Mouse (Mus musculus) kidney, postnatal 0 days (tissue): ENCODE results near the gene Tbc1d1. TPM values are rescaled to one million over a fixed set of nuclear protein-coding genes. Genes with fewer than 3 reads are reported as not detected.
"Not testable (repeated sequence)": the region's sequence is repeated elsewhere in the genome, so short reads cannot be mapped to it uniquely, and the experiment has no call there.

ENCODE experiments used
- ATAC-seq: fragments of 200-750 bp; cut with Nextera tagmentation; replicated peaks from 2 replicates; pipeline ENCODE4 v1.8.0; 2017; ENCODE audit warnings: low read depth, moderate number of reproducible peaks, moderate TSS enrichment, moderate library complexity; ENCODE audit not compliant: low FRiP score
- DNase-seq: peaks from one replicate; pipeline ENCODE4 v3.0.0-alpha.2; 2016; ENCODE audit warnings: low spot score
- H3K27ac ChIP-seq: fragments of 300-500 bp; sonication (generic); 2 replicates; pipeline ENCODE4 v1.5.1; 2014; ENCODE audit warnings: mild to moderate bottlenecking
- H3K27me3 ChIP-seq: fragments of 300-500 bp; sonication (generic); 2 replicates; pipeline ENCODE4 v1.6.1; 2014; ENCODE audit warnings: low read length, mixed read lengths; ENCODE audit not compliant: insufficient read depth
- H3K36me3 ChIP-seq: fragments of 300-500 bp; sonication (generic); 2 replicates; pipeline ENCODE4 v1.6.1; 2014; ENCODE audit warnings: low read length, mixed read lengths; ENCODE audit not compliant: insufficient read depth
- H3K4me1 ChIP-seq: fragments of 300-500 bp; sonication (generic); replicated peaks from 2 replicates; pipeline ENCODE4 v1.6.1; 2014; ENCODE audit warnings: antibody characterized with exemption, low read length, mixed read lengths; ENCODE audit not compliant: insufficient read depth
- H3K4me2 ChIP-seq: fragments of 300-500 bp; sonication (generic); 2 replicates; pipeline ENCODE4 v1.6.1; 2014; ENCODE audit warnings: mild to moderate bottlenecking, low read length, moderate library complexity, mixed read lengths
- H3K4me3 ChIP-seq: fragments of 300-500 bp; sonication (generic); replicated peaks from 2 replicates; pipeline ENCODE4 v1.5.1; 2014; ENCODE audit warnings: low read depth, low read length
- H3K9ac ChIP-seq: fragments of 300-500 bp; sonication (generic); 2 replicates; pipeline ENCODE4 v1.6.1; 2014; ENCODE audit warnings: low read depth, low read length
- H3K9me3 ChIP-seq: fragments of 300-500 bp; sonication (generic); replicated peaks from 2 replicates; pipeline ENCODE4 v1.6.1; 2016; ENCODE audit warnings: low read length, inconsistent platforms, mixed read lengths
- CTCF ChIP-seq: IDR thresholded peaks from 2 replicates; pipeline ENCODE4 v1.5.1; 2016; ENCODE audit warnings: antibody characterized with exemption, low read depth, mild to moderate bottlenecking, moderate library complexity
- WGBS: fragments of 180-500 bp; shearing (Covaris S2); extraction: QIAGEN DNeasy Blood & Tissue Kit; methylation state at CpG from one replicate; pipeline ENCODE4 v1.1.7; 2014; 5-methylcytosine and 5-hydroxymethylcytosine counted together
- polyA plus RNA-seq: library from polyadenylated mRNA; unstranded; fragments of >200 nt; fragmentation: Nextera tagmentation; extraction: Ambion mirVana; gene quantifications from 2 replicates; pipeline ENCODE4 v1.2.1, GENCODE M21; 2015

The Tbc1d1 gene
- polyA plus RNA-seq, 1 experiment from 2014 or later, result 26.2 TPM

DNA sequence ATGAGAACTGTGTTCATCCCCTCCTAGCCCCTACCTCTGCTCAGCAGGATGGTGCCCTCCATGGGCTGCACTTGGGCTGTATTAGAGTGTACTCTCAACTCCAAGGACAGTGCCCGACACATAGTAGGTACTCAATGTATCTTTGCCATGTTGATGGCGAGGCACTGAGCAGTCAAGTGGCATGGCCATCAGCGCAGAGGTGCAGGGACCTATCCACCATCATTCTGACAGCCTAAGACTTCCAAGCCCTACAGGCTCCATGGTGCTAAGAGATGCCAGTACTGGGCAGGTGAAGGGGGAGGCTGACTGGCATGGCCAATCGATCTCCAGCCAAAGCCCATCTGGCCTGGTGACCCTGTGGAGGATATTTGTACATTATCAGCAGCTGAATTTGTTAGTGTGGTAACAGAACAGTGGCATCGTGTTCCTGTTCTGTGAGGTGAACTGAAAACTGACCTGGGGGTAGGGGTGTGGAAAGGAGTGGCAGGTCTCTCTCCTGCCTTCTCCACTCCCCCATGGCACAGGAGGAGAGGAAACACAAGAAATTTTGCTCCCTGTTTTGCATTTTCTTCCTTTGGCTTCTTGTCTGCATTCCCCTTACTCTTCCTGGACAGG lies 169.7 kb downstream of the Tbc1d1 start:
- H3K36me3 ChIP-seq, result peaks cover 13% of the 10 kb centered on the region; the same call in 1 of the 2 replicates
- H3K4me1 ChIP-seq, result peaks cover 18% of the 10 kb centered on the region
- peak overlapping the region; percentile 57 for H3K27ac ChIP-seq
- H3K27me3 ChIP-seq, result no peaks in the 10 kb centered on the region
- no peak for TF ChIP-seq CTCF
- H3K9me3 ChIP-seq, result no peaks in the 10 kb centered on the region
- DNase-seq, result no peak
- H3K4me2 ChIP-seq, result no peak overlapping the region
- no peak overlapping the region for H3K9ac ChIP-seq
- ATAC-seq, result no peak
- no peak overlapping the region for H3K4me3 ChIP-seq
- 69% methylated on average over 5 of the region's 5 CpGs for WGBS

DNA sequence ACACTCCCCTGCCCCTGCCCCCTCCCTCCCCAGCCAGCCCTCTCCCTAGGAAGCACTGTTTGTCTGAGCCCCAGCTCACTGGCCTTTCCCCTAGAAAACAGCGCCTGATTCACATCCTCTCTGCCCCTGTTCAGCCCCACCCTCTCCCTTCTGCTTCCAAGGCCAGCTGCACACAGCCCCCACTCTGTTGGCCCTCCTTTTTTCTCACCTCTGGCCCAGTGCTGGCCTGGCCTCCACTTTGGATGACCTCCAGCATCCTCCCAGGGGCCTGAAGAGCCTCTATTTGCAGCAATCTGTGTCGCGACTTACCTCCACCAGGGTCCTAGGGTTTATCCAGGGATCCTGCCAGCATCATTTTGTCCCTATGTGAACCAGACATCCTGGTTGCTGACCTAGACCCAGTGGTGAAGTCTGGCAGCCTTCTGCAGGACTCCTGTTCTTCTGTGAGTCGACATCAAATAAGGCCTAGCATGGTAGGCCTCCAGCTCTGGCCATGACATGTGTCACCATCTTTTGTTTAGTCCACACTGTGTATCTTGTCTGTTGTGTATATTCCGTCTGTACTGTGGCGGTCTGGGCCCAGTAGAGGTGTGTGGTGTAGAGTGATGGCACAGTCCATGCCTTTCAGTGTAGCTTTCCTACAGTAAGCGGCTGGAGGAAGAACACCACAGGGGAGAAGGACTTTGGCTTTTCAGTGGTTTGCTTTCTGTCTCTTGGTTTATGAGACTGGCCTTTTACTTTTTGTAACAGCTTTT lies 170.5 kb downstream of the Tbc1d1 start:
- Histone ChIP-seq H3K4me1 (peaks cover 13% of the 10 kb centered on the region), H3K4me2 (no peak overlapping the region), H3K9me3 (no peaks in the 10 kb centered on the region), H3K36me3 (peaks cover 13% of the 10 kb centered on the region; the same call in 1 of the 2 replicates), H3K27ac (peak overlapping the region; percentile 57), H3K27me3 (no peaks in the 10 kb centered on the region), H3K4me3 (no peak overlapping the region), H3K9ac (no peak overlapping the region)
- 0 out of 2 replicates have a peak, but pooled peaks have one; percentile 19 for ATAC-seq
- 60% methylated on average over 7 of the region's 7 CpGs for WGBS
- no peak for TF ChIP-seq CTCF
- peak; percentile 54 for DNase-seq

DNA sequence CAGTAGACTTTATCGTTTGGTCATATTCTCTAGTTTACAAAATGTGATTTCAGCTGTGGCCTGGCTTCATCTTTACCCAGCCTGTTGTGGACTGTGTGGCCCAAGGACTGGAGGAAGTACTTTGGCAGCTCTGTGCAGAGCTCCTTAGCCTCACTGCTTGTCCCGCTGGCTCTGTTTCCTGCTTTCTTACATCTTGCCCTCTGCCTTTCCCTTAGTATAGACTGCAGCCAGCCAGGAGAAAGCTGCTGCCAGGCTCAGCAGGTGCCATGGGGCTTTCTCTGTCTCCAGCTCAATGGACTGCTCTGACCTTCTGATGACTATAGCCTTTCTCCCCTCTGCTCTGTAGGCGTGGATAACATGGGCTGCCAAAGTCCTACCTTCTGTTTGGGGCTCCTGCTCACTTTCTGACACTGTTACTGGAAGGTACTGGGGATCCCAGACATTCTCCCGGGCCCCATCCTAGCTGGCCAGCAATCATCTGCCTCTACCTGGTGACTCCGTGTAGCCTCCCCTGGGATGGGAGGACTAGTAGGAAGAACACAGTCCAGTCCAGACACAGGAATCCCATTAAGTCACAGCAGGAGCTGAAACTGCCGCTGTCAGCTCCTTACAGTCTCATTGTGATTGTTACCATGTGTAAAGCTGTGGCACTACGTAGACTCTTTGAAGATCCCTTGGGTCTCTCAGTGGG lies 171.3 kb downstream of the Tbc1d1 start:
- no peak for TF ChIP-seq CTCF
- no peak overlapping the region for H3K4me3 ChIP-seq
- H3K9ac ChIP-seq, result no peak overlapping the region
- no peak overlapping the region for H3K4me2 ChIP-seq
- no peak for DNase-seq
- WGBS, result 85% methylated on average over 7 of the region's 7 CpGs
- no peaks in the 10 kb centered on the region for H3K9me3 ChIP-seq
- peak overlapping the region; percentile 57 for H3K27ac ChIP-seq
- peaks cover 13% of the 10 kb centered on the region; the same call in 1 of the 2 replicates for H3K36me3 ChIP-seq
- H3K4me1 ChIP-seq, result peaks cover 13% of the 10 kb centered on the region
- H3K27me3 ChIP-seq, result no peaks in the 10 kb centered on the region
- no peak for ATAC-seq

DNA sequence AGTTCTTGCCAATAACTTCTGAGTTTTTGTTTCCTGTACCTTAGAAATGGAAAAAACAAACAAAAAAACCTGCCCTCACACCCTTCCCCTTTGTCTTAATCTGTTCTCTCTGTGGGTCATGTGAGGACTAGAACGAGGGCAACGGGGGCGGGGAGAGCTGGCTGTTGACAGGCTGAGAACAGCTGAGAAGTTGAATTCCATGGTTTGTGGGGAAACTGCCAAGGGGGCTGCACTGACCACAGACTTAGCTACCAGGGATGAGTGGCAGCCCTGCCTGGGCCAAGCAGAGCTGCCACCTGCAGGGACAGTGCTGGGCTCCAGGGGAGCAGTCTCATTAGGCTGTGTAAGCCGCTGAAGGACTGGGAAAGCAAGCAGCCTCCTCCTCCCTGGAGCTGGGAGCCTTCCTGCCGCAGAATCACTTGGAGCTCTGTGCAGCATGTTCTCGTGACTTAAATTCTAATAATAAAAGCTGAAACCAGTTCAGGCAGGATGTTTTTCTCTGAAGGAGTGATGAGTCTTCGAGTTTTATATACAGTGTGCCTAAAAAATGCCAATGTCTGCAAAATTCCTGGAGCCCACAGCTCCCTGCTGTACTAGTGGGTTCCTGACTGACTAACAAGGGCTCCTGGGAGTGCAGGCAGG lies 180.8 kb downstream of the Tbc1d1 start:
- Histone ChIP-seq H3K27me3 (no peaks in the 10 kb centered on the region), H3K9ac (no peak overlapping the region), H3K36me3 (0 out of 2 replicates have a peak, but pooled peaks cover 19% of the 10 kb centered on the region), H3K27ac (peak overlapping the region; percentile 81), H3K4me3 (no peak overlapping the region), H3K4me1 (peaks cover 14% of the 10 kb centered on the region; the same call in 1 of the 2 replicates), H3K9me3 (no peaks in the 10 kb centered on the region), H3K4me2 (no peak overlapping the region)
- ATAC-seq, result peak; percentile 82
- 32% methylated on average over 7 of the region's 7 CpGs for WGBS
- DNase-seq, result peak; percentile 61
- TF ChIP-seq CTCF, result peak; percentile 43; the same call in 1 of the 2 replicates

DNA sequence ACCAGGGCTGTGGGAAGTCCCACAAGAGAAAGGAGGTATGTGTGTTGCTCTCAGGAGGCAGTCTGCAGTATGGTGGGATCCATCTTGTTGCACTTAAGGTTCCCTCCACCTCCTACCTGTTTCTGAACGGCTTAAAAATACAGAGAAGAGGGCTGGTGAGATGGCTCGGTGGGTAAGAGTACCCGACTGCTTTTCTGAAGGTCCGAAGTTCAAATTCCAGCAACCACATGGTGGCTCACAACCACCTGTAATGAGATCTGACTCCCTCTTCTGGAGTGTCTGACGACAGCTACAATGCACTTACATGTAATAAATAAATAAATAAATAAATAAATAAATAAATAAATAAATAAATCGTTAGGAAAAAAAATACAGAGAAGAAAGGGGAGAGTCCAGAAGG lies 182.7 kb downstream of the Tbc1d1 start:
- 0 out of 2 replicates have a peak, but pooled peaks cover 13% of the 10 kb centered on the region for H3K36me3 ChIP-seq
- not testable (repeated sequence) for ATAC-seq, H3K4me2 ChIP-seq, H3K9ac ChIP-seq, DNase-seq, H3K9me3 ChIP-seq, H3K27me3 ChIP-seq, H3K4me3 ChIP-seq
- 64% methylated on average over 6 of the region's 6 CpGs for WGBS
- 0 out of 2 replicates have a peak, but pooled peaks have one; percentile 12 for TF ChIP-seq CTCF
- H3K27ac ChIP-seq, result peak overlapping the region; percentile 34; the same call in 1 of the 2 replicates
- H3K4me1 ChIP-seq, result peaks cover 24% of the 10 kb centered on the region

DNA sequence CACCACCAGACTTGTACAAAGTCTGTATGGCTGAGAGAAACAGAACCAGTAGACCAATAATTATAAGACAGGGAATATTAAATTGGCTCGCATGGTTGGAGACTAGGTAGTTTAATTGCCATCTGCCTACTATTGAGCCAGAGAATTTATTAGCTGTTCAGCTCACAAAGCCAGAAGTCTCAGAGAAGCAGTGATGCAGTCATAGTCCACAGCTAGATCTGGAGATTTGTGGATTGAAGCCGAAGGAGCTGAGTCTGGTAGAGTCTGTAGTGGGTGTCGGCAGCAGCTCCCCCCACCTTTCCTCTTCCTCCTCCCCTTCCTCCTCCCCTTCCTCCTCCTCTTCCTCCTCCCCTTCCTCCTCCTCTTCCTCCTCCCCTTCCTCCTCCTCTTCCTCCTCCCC lies 184.3 kb downstream of the Tbc1d1 start:
- no peak for ATAC-seq
- WGBS, result 60% methylated on average over 3 of the region's 3 CpGs

More for the DNA sequence above, 184.3 kb downstream of the Tbc1d1 start:
- Histone ChIP-seq H3K4me2 (no peak overlapping the region), H3K27me3 (no peaks in the 10 kb centered on the region), H3K36me3 (0 out of 2 replicates have a peak, but pooled peaks cover 6% of the 10 kb centered on the region), H3K9ac (no peak overlapping the region), H3K4me1 (peaks cover 30% of the 10 kb centered on the region), H3K27ac (no peak overlapping the region), H3K9me3 (no peaks in the 10 kb centered on the region), H3K4me3 (no peak overlapping the region)
- no peak for TF ChIP-seq CTCF
- no peak for DNase-seq
